Mouse (Mus musculus): ENCODE measurements around the gene C130060K24Rik. TPM values are rescaled to one million over a fixed set of nuclear protein-coding genes. Genes with fewer than 3 reads are reported as not detected.

The C130060K24Rik gene
- polyA plus RNA-seq, 1 experiment from 2014 or later, result 0.80 TPM

DNA sequence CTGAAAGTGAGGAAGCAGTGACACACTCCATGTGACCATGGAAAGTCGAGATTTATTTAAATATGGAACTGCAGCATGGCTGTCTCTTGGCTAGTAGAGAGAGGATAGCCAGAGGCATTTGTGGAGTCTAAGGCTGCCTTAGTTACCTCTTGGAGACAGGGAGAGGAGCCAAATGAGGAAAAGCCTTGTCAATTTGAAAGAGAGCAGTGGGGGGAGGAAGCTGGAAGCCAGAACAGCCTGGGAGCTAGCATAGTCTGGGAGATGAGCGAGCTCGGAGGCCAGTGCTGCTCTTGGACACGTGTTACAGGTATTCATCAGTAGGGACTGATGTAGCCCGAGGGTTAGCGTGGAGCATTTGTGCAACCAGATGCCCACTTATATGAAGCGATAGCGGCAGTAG lies 46.2 kb downstream of the C130060K24Rik start:
- Histone ChIP-seq H3K9ac (ENCODE audit: low read depth, low read length) (no peak overlapping the region), H3K36me3 (ENCODE audit: control insufficient read depth, insufficient read depth, low read length) (no peaks in the 10 kb centered on the region), H3K27me3 (ENCODE audit: control insufficient read depth, insufficient read depth, low read length) (no peaks in the 10 kb centered on the region), H3K27ac (ENCODE audit: low read depth, low read length) (no peak overlapping the region), H3K4me2 (no peak overlapping the region), H3K4me1 (ENCODE audit: control insufficient read depth, insufficient read depth, low read length) (no peaks in the 10 kb centered on the region), H3K9me3 (replicated peaks; ENCODE audit: control insufficient read depth, low read length) (no peaks in the 10 kb centered on the region), H3K4me3 (ENCODE audit: low read depth, low read length) (no peak overlapping the region)
- ATAC-seq (replicated peaks; ENCODE audit: insufficient number of reproducible peaks, low FRiP score, low TSS enrichment), result no peak
- WGBS (ENCODE audit: insufficient replicate concordance), result 74% methylated on average over 8 of the region's 8 CpGs

DNA sequence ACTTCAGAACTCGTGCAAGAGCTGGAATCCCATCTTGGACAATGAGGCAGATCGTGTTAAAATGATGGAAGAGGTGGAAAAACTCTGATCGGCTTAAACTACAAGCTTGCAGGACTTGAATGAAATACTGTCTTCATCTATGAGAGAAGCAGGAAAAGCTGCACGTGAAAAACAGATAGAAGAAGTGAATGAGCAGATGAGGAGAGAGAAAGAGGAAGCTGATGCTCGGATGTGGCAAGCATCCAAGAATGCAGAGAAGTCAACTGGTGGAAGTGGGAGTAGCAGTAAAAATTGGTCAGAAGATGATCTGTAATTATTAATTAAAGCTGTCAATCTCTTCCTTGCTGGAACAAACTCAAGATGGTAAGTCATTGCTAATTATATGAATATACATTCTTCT lies 52.3 kb downstream of the C130060K24Rik start:
- Histone ChIP-seq H3K4me3 (ENCODE audit: low read depth, low read length) (no peak overlapping the region), H3K27me3 (ENCODE audit: control insufficient read depth, insufficient read depth, low read length) (no peaks in the 10 kb centered on the region), H3K36me3 (ENCODE audit: control insufficient read depth, insufficient read depth, low read length) (no peaks in the 10 kb centered on the region), H3K9me3 (replicated peaks; ENCODE audit: control insufficient read depth, low read length) (no peaks in the 10 kb centered on the region), H3K4me2 (no peak overlapping the region), H3K4me1 (ENCODE audit: control insufficient read depth, insufficient read depth, low read length) (no peaks in the 10 kb centered on the region), H3K27ac (ENCODE audit: low read depth, low read length) (no peak overlapping the region), H3K9ac (ENCODE audit: low read depth, low read length) (no peak overlapping the region)
- 69% methylated on average over 5 of the region's 5 CpGs for WGBS (ENCODE audit: insufficient replicate concordance)
- ATAC-seq (replicated peaks; ENCODE audit: insufficient number of reproducible peaks, low FRiP score, low TSS enrichment), result no peak

DNA sequence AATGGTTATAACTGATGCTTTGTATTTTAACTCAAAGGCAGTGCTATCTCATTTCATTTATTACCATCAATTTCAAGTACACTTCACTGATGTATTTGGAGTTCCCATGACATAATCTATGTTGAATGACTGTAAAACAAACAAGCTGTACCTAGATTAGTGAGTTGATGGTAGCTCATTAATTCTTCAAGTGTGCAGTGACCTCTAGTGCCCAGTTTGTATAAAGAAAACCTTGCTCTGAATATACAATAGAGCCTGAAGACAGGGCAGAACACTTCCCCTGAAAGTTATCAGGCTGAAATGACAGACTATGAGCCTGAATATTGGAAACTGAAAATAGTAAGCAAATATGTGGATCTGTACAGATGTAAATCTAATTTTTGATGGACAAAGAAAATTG lies 72.6 kb downstream of the C130060K24Rik start:
- no peak overlapping the region for H3K9ac ChIP-seq (ENCODE audit: low read depth, low read length)
- no peaks in the 10 kb centered on the region for H3K9me3 ChIP-seq (replicated peaks; ENCODE audit: control insufficient read depth, low read length)
- H3K36me3 ChIP-seq (ENCODE audit: control insufficient read depth, insufficient read depth, low read length), result no peaks in the 10 kb centered on the region
- no peak overlapping the region for H3K4me3 ChIP-seq (ENCODE audit: low read depth, low read length)
- no peaks in the 10 kb centered on the region for H3K27me3 ChIP-seq (ENCODE audit: control insufficient read depth, insufficient read depth, low read length)
- H3K27ac ChIP-seq (ENCODE audit: low read depth, low read length), result no peak overlapping the region
- no peak for ATAC-seq (replicated peaks; ENCODE audit: insufficient number of reproducible peaks, low FRiP score, low TSS enrichment)
- no peak overlapping the region for H3K4me2 ChIP-seq
- H3K4me1 ChIP-seq (ENCODE audit: control insufficient read depth, insufficient read depth, low read length), result no peaks in the 10 kb centered on the region

DNA sequence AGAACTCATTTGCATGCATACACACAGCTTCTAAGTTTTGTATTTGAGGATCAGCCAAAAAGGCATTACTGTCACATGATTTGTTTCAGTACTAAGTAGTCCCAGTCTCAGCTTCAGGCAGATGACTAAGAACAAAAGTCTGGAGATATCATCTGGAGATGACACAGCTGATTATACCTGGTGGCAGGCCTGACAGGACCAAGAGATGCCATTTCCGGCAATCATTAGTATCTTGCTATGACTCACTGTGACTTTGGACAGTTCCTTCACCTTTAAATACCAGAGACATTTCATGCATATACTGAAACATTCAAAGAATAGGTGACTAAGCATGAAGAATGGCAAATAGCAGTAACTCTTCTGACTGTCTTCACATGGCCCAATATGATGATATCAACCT lies 84.4 kb downstream of the C130060K24Rik start:
- Histone ChIP-seq H3K27ac (ENCODE audit: low read depth, low read length) (no peak overlapping the region), H3K36me3 (ENCODE audit: control insufficient read depth, insufficient read depth, low read length) (no peaks in the 10 kb centered on the region), H3K4me2 (no peak overlapping the region), H3K4me1 (ENCODE audit: control insufficient read depth, insufficient read depth, low read length) (no peaks in the 10 kb centered on the region), H3K4me3 (ENCODE audit: low read depth, low read length) (no peak overlapping the region), H3K9me3 (replicated peaks; ENCODE audit: control insufficient read depth, low read length) (no peaks in the 10 kb centered on the region), H3K27me3 (ENCODE audit: control insufficient read depth, insufficient read depth, low read length) (no peaks in the 10 kb centered on the region), H3K9ac (ENCODE audit: low read depth, low read length) (no peak overlapping the region)
- WGBS (ENCODE audit: insufficient replicate concordance), result 75% methylated on average over 1 of the region's 1 CpGs
- no peak for ATAC-seq (replicated peaks; ENCODE audit: insufficient number of reproducible peaks, low FRiP score, low TSS enrichment)

DNA sequence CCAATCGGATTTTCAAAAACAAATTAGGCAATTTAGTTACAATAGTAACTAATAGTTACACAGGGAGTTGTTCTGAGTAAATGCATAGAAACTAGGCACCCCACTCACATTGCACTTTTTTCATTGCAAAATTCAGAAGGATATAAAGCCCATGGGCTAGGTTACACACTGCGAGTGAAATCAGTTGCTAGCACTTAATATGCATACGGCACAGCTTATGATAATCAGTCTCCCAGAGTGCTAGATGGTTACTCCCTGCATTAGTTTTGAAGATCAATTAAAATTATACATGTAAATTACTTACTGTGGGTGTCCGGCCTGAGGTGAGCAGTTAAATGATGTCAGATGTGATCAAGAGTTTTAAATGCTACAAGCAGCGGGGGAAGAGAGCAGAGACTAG lies 89.4 kb downstream of the C130060K24Rik start:
- H3K9me3 ChIP-seq (replicated peaks; ENCODE audit: control insufficient read depth, low read length), result no peaks in the 10 kb centered on the region; the same call in 1 of the 2 replicates
- no peaks in the 10 kb centered on the region for H3K27me3 ChIP-seq (ENCODE audit: control insufficient read depth, insufficient read depth, low read length)
- no peak overlapping the region for H3K4me2 ChIP-seq
- H3K36me3 ChIP-seq (ENCODE audit: control insufficient read depth, insufficient read depth, low read length), result no peaks in the 10 kb centered on the region
- no peaks in the 10 kb centered on the region for H3K4me1 ChIP-seq (ENCODE audit: control insufficient read depth, insufficient read depth, low read length)
- 84% methylated on average over 5 of the region's 5 CpGs for WGBS (ENCODE audit: insufficient replicate concordance)
- no peak overlapping the region for H3K27ac ChIP-seq (ENCODE audit: low read depth, low read length)
- H3K4me3 ChIP-seq (ENCODE audit: low read depth, low read length), result no peak overlapping the region
- no peak for ATAC-seq (replicated peaks; ENCODE audit: insufficient number of reproducible peaks, low FRiP score, low TSS enrichment)
- H3K9ac ChIP-seq (ENCODE audit: low read depth, low read length), result no peak overlapping the region

DNA sequence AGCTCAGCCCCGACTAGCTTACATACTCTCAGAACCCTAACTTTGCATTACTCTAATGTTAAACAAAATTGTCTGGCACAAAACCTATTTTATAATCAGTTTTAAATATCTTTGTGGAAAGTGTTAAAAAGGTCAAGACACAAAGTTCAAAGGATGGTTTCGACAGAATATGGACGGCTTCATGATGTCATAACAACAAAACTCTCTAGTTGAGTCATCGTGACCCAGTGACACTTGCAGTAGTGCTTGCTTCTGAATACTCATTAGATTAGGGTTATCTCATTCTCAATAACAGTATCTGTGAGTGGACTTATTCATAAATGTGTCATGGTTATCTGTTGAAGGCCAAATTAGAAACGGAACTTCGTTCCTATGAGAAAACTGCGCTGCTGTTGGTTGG lies 91.5 kb downstream of the C130060K24Rik start:
- no peak overlapping the region for H3K4me2 ChIP-seq
- H3K4me3 ChIP-seq (ENCODE audit: low read depth, low read length), result no peak overlapping the region
- no peak for ATAC-seq (replicated peaks; ENCODE audit: insufficient number of reproducible peaks, low FRiP score, low TSS enrichment)
- H3K4me1 ChIP-seq (ENCODE audit: control insufficient read depth, insufficient read depth, low read length), result no peaks in the 10 kb centered on the region
- no peak overlapping the region for H3K9ac ChIP-seq (ENCODE audit: low read depth, low read length)
- no peaks in the 10 kb centered on the region for H3K36me3 ChIP-seq (ENCODE audit: control insufficient read depth, insufficient read depth, low read length)
- H3K9me3 ChIP-seq (replicated peaks; ENCODE audit: control insufficient read depth, low read length), result no peaks in the 10 kb centered on the region; the same call in 1 of the 2 replicates
- H3K27me3 ChIP-seq (ENCODE audit: control insufficient read depth, insufficient read depth, low read length), result no peaks in the 10 kb centered on the region
- H3K27ac ChIP-seq (ENCODE audit: low read depth, low read length), result no peak overlapping the region
- 77% methylated on average over 7 of the region's 7 CpGs for WGBS (ENCODE audit: insufficient replicate concordance)

DNA sequence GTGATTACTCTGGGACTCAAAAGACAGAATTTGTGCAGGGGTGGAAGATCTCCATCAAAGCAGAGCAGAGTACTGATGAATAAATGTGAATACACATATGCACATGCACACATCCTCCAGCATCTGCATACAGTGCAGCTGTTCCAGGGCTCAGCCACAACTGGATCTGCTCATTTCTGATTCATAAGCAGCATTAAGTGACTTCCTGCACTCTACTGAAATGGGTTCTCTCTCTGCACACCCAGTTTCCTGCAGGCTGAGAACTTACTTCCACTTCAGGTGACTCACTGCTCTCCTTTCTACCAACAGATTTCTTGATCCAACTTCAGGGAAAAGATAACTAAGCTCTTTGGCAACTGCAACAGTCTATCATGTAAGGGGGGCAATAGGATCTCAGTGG lies 117.9 kb downstream of the C130060K24Rik start:
- Histone ChIP-seq H3K4me2 (no peak overlapping the region), H3K9ac (ENCODE audit: low read depth, low read length) (no peak overlapping the region), H3K9me3 (replicated peaks; ENCODE audit: control insufficient read depth, low read length) (no peaks in the 10 kb centered on the region), H3K27me3 (ENCODE audit: control insufficient read depth, insufficient read depth, low read length) (no peaks in the 10 kb centered on the region), H3K36me3 (ENCODE audit: control insufficient read depth, insufficient read depth, low read length) (no peaks in the 10 kb centered on the region), H3K4me3 (ENCODE audit: low read depth, low read length) (no peak overlapping the region), H3K4me1 (ENCODE audit: control insufficient read depth, insufficient read depth, low read length) (no peaks in the 10 kb centered on the region), H3K27ac (ENCODE audit: low read depth, low read length) (no peak overlapping the region)
- no peak for ATAC-seq (replicated peaks; ENCODE audit: insufficient number of reproducible peaks, low FRiP score, low TSS enrichment)

Other genes starting within 250 kb of the C130060K24Rik start
- 1.1 and 1.3 TPM in 2 replicates for gene Hpgds, start 236.2 kb upstream of the C130060K24Rik start, polyA plus RNA-seq (2014; fragmentation: Nextera tagmentation; extraction: Ambion mirVana)
- gene Tnip3, start 144.2 kb downstream of the C130060K24Rik start, polyA plus RNA-seq (2014; fragmentation: Nextera tagmentation; extraction: Ambion mirVana), result 0.20 and 0.23 TPM in 2 replicates

Measured in heart, embryonic 11.5 days (tissue).